Mouse (Mus musculus): ENCODE results near the gene Slc48a1.

DNA sequence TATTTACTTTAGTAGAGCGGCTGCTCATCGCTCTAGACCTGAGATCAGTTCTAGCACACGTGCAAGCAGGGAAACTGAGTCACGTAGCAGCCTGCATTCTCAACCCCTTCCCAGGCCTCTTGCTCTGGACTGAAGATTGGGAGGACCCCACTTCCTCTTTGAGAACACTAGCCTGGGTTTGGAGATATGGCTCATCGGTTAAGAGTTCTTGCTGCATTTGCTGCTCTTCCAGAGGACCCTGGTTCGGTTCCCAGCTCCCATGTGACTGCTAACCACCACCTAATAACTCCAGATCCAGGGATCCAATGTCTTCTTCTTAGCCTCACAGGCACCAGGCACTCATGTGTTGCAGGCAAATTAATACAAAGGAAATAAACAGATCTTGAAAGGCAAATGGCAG is 63.1 kb downstream of the Slc48a1 start:
- no peak for TF ChIP-seq USF1 (IDR thresholded peaks at IDR 0.05; ENCODE audit: low read depth)
- no peak for TF ChIP-seq POLR2A (IDR thresholded peaks at IDR 0.05; ENCODE audit: insufficient read length, low read depth)
- no peak for TF ChIP-seq POLR2AphosphoS2 (IDR thresholded peaks at IDR 0.05; ENCODE audit: insufficient read length, low read depth)
- no peak for TF ChIP-seq MYOD1 (IDR thresholded peaks at IDR 0.05; ENCODE audit: control insufficient read depth in 1 of 3, insufficient read length in 2 of 3, low read depth in 2 of 3)
- TF ChIP-seq SRF (IDR thresholded peaks at IDR 0.05; ENCODE audit: control insufficient read depth, insufficient read length, low read depth): no peak
- no peak for TF ChIP-seq REST (IDR thresholded peaks at IDR 0.05; ENCODE audit: insufficient read depth, insufficient read length)
- TF ChIP-seq MAX (IDR thresholded peaks at IDR 0.05; ENCODE audit: low read depth): no peak
- no peak for TF ChIP-seq TCF12 (IDR thresholded peaks at IDR 0.05; ENCODE audit: insufficient read depth, poor library complexity, severe bottlenecking)
- no peak for TF ChIP-seq E2F4 (IDR thresholded peaks at IDR 0.05; ENCODE audit: insufficient read depth)
- TF ChIP-seq CEBPB (IDR thresholded peaks at IDR 0.05; ENCODE audit: insufficient read depth, poor library complexity, severe bottlenecking): no peak
- TF ChIP-seq MYOG (IDR thresholded peaks at IDR 0.05; ENCODE audit: control insufficient read depth in 1 of 3, insufficient read depth in 1 of 3, insufficient read length in 2 of 3, low read depth in 2 of 3): no peak

Data from myocyte (in vitro differentiated cells).